Mouse (Mus musculus): Measurements from ENCODE around the gene Smagp. TPM values are rescaled to one million over a fixed set of nuclear protein-coding genes. Genes with fewer than 3 reads are reported as not detected.
A peak's percentile ranks its signal among the peaks of the same experiment; 100 is the strongest.

The Smagp gene
- total RNA-seq (2015) (1.1 and 3.2 TPM in 2 replicates), total RNA-seq (2017) (0.51 and 4.5 TPM in 2 replicates)

- peak; percentile 33 for ATAC-seq (ENCODE audit: poor library complexity, severe bottlenecking)
Measured at GRCm38 (mm10) chr15:100636700-100637501, at the start of gene Smagp. Gene Smagp, minus strand, starts transcription at chr15:100636940.

GRCm38 (mm10) chr15:100686434-100686833 lies 49.7 kb upstream of the Smagp start:
- ATAC-seq (ENCODE audit: poor library complexity, severe bottlenecking), result no peak

- ATAC-seq (ENCODE audit: poor library complexity, severe bottlenecking), result no peak
Measured at GRCm38 (mm10) chr15:100685849-100686248, 49.1 kb upstream of the Smagp start.

GRCm38 (mm10) chr15:100685255-100685654 lies 48.5 kb upstream of the Smagp start:
- no peak for ATAC-seq (ENCODE audit: poor library complexity, severe bottlenecking)

- ATAC-seq (ENCODE audit: poor library complexity, severe bottlenecking), result no peak
Measured at GRCm38 (mm10) chr15:100684450-100684849, 47.7 kb upstream of the Smagp start.

GRCm38 (mm10) chr15:100683041-100683440 lies 46.3 kb upstream of the Smagp start:
- peak; percentile 83 for ATAC-seq (ENCODE audit: poor library complexity, severe bottlenecking)

GRCm38 (mm10) chr15:100681770-100682169 lies 45.0 kb upstream of the Smagp start:
- ATAC-seq (ENCODE audit: poor library complexity, severe bottlenecking), result no peak

GRCm38 (mm10) chr15:100680381-100680780 lies 43.6 kb upstream of the Smagp start:
- ATAC-seq (ENCODE audit: poor library complexity, severe bottlenecking), result no peak

- ATAC-seq (ENCODE audit: poor library complexity, severe bottlenecking), result no peak; the same call in 1 of the 2 replicates
Measured at GRCm38 (mm10) chr15:100679005-100679404, 42.3 kb upstream of the Smagp start.

GRCm38 (mm10) chr15:100678581-100678980 lies 41.8 kb upstream of the Smagp start:
- ATAC-seq (ENCODE audit: poor library complexity, severe bottlenecking), result peak; percentile 37

- ATAC-seq (ENCODE audit: poor library complexity, severe bottlenecking), result peak; percentile 34
Measured at GRCm38 (mm10) chr15:100677675-100678074, 40.9 kb upstream of the Smagp start.

- ATAC-seq (ENCODE audit: poor library complexity, severe bottlenecking), result no peak
Measured at GRCm38 (mm10) chr15:100676521-100676920, 39.8 kb upstream of the Smagp start.

- ATAC-seq (ENCODE audit: poor library complexity, severe bottlenecking), result no peak
Measured at GRCm38 (mm10) chr15:100675486-100675885, 38.7 kb upstream of the Smagp start.

- ATAC-seq (ENCODE audit: poor library complexity, severe bottlenecking), result no peak
Measured at GRCm38 (mm10) chr15:100674566-100674965, 37.8 kb upstream of the Smagp start.

GRCm38 (mm10) chr15:100673585-100674391 lies 37.0 kb upstream of the Smagp start:
- peak; percentile 51 for ATAC-seq (ENCODE audit: poor library complexity, severe bottlenecking)

- ATAC-seq (ENCODE audit: poor library complexity, severe bottlenecking), result no peak
Measured at GRCm38 (mm10) chr15:100670833-100671232, 34.1 kb upstream of the Smagp start.

GRCm38 (mm10) chr15:100670004-100670403 lies 33.3 kb upstream of the Smagp start:
- no peak for ATAC-seq (ENCODE audit: poor library complexity, severe bottlenecking)

- peak; percentile 68 for ATAC-seq (ENCODE audit: poor library complexity, severe bottlenecking)
Measured at GRCm38 (mm10) chr15:100669337-100669736, 32.6 kb upstream of the Smagp start, which contains the start of gene Bin2. Gene Bin2, minus strand, starts transcription at chr15:100669553.

GRCm38 (mm10) chr15:100667871-100668545 lies 31.3 kb upstream of the Smagp start:
- ATAC-seq (ENCODE audit: poor library complexity, severe bottlenecking), result no peak

GRCm38 (mm10) chr15:100667420-100667819 lies 30.7 kb upstream of the Smagp start:
- ATAC-seq (ENCODE audit: poor library complexity, severe bottlenecking), result no peak

GRCm38 (mm10) chr15:100666851-100667250 lies 30.1 kb upstream of the Smagp start:
- ATAC-seq (ENCODE audit: poor library complexity, severe bottlenecking), result no peak
